Mouse (Mus musculus) right cerebral cortex, postnatal 14 days (tissue): ENCODE data around the gene Rcan1.
"Not testable (repeated sequence)": the region's sequence is repeated elsewhere in the genome, so short reads cannot be mapped to it uniquely, and the experiment has no call there.

Experiments
- DNase-seq: peaks from one replicate; pipeline ENCODE4 v3.0.0; 2022

Rcan1 gene

GRCm38 (mm10) chr16:92428197-92428950, 42.3 kb downstream of the Rcan1 start:
- no peak for DNase-seq

GRCm38 (mm10) chr16:92426708-92427107, 44.0 kb downstream of the Rcan1 start:
- no peak for DNase-seq

GRCm38 (mm10) chr16:92425875-92426274, 44.8 kb downstream of the Rcan1 start:
- no peak for DNase-seq

- DNase-seq, result no peak
Measured at GRCm38 (mm10) chr16:92423363-92423762, 47.3 kb downstream of the Rcan1 start.

- no peak for DNase-seq
Measured at GRCm38 (mm10) chr16:92422435-92423362, 48.0 kb downstream of the Rcan1 start.

GRCm38 (mm10) chr16:92421147-92421934, 49.3 kb downstream of the Rcan1 start:
- DNase-seq, result no peak

GRCm38 (mm10) chr16:92420641-92421040, 50.0 kb downstream of the Rcan1 start:
- no peak for DNase-seq

- no peak for DNase-seq
Measured at GRCm38 (mm10) chr16:92419099-92419498, 51.6 kb downstream of the Rcan1 start.

GRCm38 (mm10) chr16:92417267-92417666, 53.4 kb downstream of the Rcan1 start:
- DNase-seq, result no peak

GRCm38 (mm10) chr16:92415702-92416118, 55.0 kb downstream of the Rcan1 start:
- DNase-seq, result no peak

- not testable (repeated sequence) for DNase-seq
Measured at GRCm38 (mm10) chr16:92415038-92415437, 55.6 kb downstream of the Rcan1 start.

GRCm38 (mm10) chr16:92412888-92413287, 57.8 kb downstream of the Rcan1 start:
- DNase-seq, result no peak

- DNase-seq, result no peak
Measured at GRCm38 (mm10) chr16:92411981-92412706, 58.5 kb downstream of the Rcan1 start.

GRCm38 (mm10) chr16:92410344-92410743, 60.3 kb downstream of the Rcan1 start:
- DNase-seq, result no peak

- DNase-seq, result no peak
Measured at GRCm38 (mm10) chr16:92407883-92408282, 62.8 kb downstream of the Rcan1 start.

GRCm38 (mm10) chr16:92404141-92404540, 66.5 kb downstream of the Rcan1 start:
- no peak for DNase-seq

- DNase-seq, result no peak
Measured at GRCm38 (mm10) chr16:92403069-92403468, 67.6 kb downstream of the Rcan1 start.

- DNase-seq, result no peak
Measured at GRCm38 (mm10) chr16:92402216-92402615, 68.5 kb downstream of the Rcan1 start.

GRCm38 (mm10) chr16:92401206-92401605, 69.5 kb downstream of the Rcan1 start:
- no peak for DNase-seq

- DNase-seq, result peak; percentile 69
Measured at GRCm38 (mm10) chr16:92399490-92400458, 70.9 kb downstream of the Rcan1 start.

- no peak for DNase-seq
Measured at GRCm38 (mm10) chr16:92398574-92399118, 72.0 kb downstream of the Rcan1 start.
